Mouse (Mus musculus) brain, embryonic 14.5 days (tissue): ENCODE data around the gene Msl1. TPM values are rescaled to one million over a fixed set of nuclear protein-coding genes. Genes with fewer than 3 reads are reported as not detected.
A peak's percentile ranks its signal among the peaks of the same experiment; 100 is the strongest.

Experiments
- DNase-seq: peaks from one replicate; pipeline ENCODE4 v3.0.0-alpha.2; 2011; ENCODE audit warnings: low read depth
- CTCF ChIP-seq: fragments of 200-500 bp; IDR thresholded peaks from 2 replicates; pipeline ENCODE4 v1.5.1; 2012; ENCODE audit warnings: inconsistent platforms, mild to moderate bottlenecking, moderate library complexity, borderline replicate concordance; ENCODE audit not compliant: insufficient read depth, insufficient read length; ENCODE audit errors: extremely low read depth
- POLR2A ChIP-seq: fragments of 200-500 bp; IDR thresholded peaks from 2 replicates; pipeline ENCODE4 v1.6.1; 2012; ENCODE audit warnings: mild to moderate bottlenecking, inconsistent platforms, borderline replicate concordance; ENCODE audit not compliant: poor library complexity, insufficient read depth, insufficient read length, severe bottlenecking; ENCODE audit errors: extremely low read depth
- polyA plus RNA-seq: library from polyadenylated mRNA; depleted of rRNA; stranded (reverse); fragments of >200 nt; gene quantifications from 2 replicates; pipeline ENCODE4 v1.2.3, GENCODE M21; 2012

Msl1 gene
- polyA plus RNA-seq, 1 experiment = 104 TPM

- peak; percentile 74 for DNase-seq
- TF ChIP-seq CTCF = no peak
- no peak for TF ChIP-seq POLR2A
Observed at GRCm38 (mm10) chr11:98765421-98766309, 29.7 kb upstream of the Msl1 start.

- no peak for DNase-seq
- TF ChIP-seq POLR2A (no peak), CTCF (no peak)
Observed at GRCm38 (mm10) chr11:98766346-98766745, 29.0 kb upstream of the Msl1 start.

GRCm38 (mm10) chr11:98766816-98767215 is 28.5 kb upstream of the Msl1 start:
- TF ChIP-seq POLR2A = no peak
- no peak for TF ChIP-seq CTCF
- peak; percentile 45 for DNase-seq

- TF ChIP-seq CTCF = no peak
- TF ChIP-seq POLR2A = no peak
- DNase-seq = peak; percentile 88
Observed at GRCm38 (mm10) chr11:98767276-98767675, 28.0 kb upstream of the Msl1 start.

- peak; percentile 80 for DNase-seq
- TF ChIP-seq CTCF = no peak
- TF ChIP-seq POLR2A = no peak
Observed at GRCm38 (mm10) chr11:98767713-98768112, 27.6 kb upstream of the Msl1 start.

- DNase-seq = peak; percentile 44
- TF ChIP-seq CTCF (no peak), POLR2A (no peak)
Observed at GRCm38 (mm10) chr11:98768127-98769006, 26.9 kb upstream of the Msl1 start.

GRCm38 (mm10) chr11:98769007-98769954 is 26.0 kb upstream of the Msl1 start:
- DNase-seq = no peak

GRCm38 (mm10) chr11:98770096-98770975 is 25.0 kb upstream of the Msl1 start:
- DNase-seq = no peak
- TF ChIP-seq POLR2A (no peak), CTCF (no peak)

More at GRCm38 (mm10) chr11:98769007-98769954, 26.0 kb upstream of the Msl1 start:
- TF ChIP-seq POLR2A = no peak
- TF ChIP-seq CTCF = no peak

GRCm38 (mm10) chr11:98771131-98771530 is 24.2 kb upstream of the Msl1 start:
- no peak for DNase-seq
- TF ChIP-seq POLR2A (no peak), CTCF (no peak)
